ENCODE assay signal across 29 mouse cellular contexts in genomic region chr17:47207471-47207870, GRCm38 (mm10).
"Had no signal": no experiment of that assay in that cellular context is flagged by ENCODE, and none has a peak within 500 bp of the region (broad histone marks: within the 10 kb centered on the region; RNA-seq: fewer than 3 reads in every experiment).

No protein-coding gene starts in this region.

- H3K9me3 ChIP-seq: heart, embryonic 13.5 days; heart, embryonic 15.5 days; hindbrain, embryonic 10.5 days; hindbrain, embryonic 12.5 days; hindbrain, embryonic 13.5 days; hindbrain, embryonic 15.5 days; intestine, embryonic 15.5 days; kidney, embryonic 15.5 days had no signal

- H3K4me3 ChIP-seq: heart, embryonic 13.5 days; heart, embryonic 15.5 days; hindbrain, embryonic 10.5 days; hindbrain, embryonic 12.5 days; hindbrain, embryonic 13.5 days; hindbrain, embryonic 15.5 days; intestine, embryonic 15.5 days; kidney, embryonic 15.5 days; layer of hippocampus, adult 2 months; left cerebral cortex, adult 2 months had no signal

- DNase-seq: heart, postnatal 10 days; heart, postnatal 14 days; heart, postnatal 36 days; heart, postnatal 4 days; kidney, adult 11 months; kidney, adult 18-20 months; kidney, adult 2 months; kidney, adult 8-10 months; kidney, adult 9 months; kidney, postnatal 10 days; kidney, postnatal 14 days; kidney, postnatal 25 days; kidney, postnatal 36 days; kidney, postnatal 4 days; layer of hippocampus, adult 9-11 months; layer of hippocampus, postnatal 36 days had no signal

- H3K36me3 ChIP-seq: heart, embryonic 13.5 days; heart, embryonic 15.5 days; hindbrain, embryonic 15.5 days; intestine, embryonic 15.5 days; kidney, embryonic 15.5 days had no signal

- H3K27ac ChIP-seq: heart, embryonic 13.5 days; heart, embryonic 15.5 days; hindbrain, embryonic 10.5 days; hindbrain, embryonic 12.5 days; hindbrain, embryonic 13.5 days; hindbrain, embryonic 14.5 days; hindbrain, embryonic 15.5 days; hindbrain, postnatal 0 days; intestine, embryonic 15.5 days; kidney, embryonic 15.5 days; kidney, postnatal 0 days; left cerebral cortex, adult 2 months had no signal

- H3K27me3 ChIP-seq: heart, embryonic 13.5 days; heart, embryonic 15.5 days; hindbrain, embryonic 12.5 days; hindbrain, embryonic 13.5 days; hindbrain, embryonic 15.5 days; intestine, embryonic 15.5 days; kidney, embryonic 15.5 days had no signal
